ENCODE assay signal across 8 mouse cellular contexts in the genomic region with DNA sequence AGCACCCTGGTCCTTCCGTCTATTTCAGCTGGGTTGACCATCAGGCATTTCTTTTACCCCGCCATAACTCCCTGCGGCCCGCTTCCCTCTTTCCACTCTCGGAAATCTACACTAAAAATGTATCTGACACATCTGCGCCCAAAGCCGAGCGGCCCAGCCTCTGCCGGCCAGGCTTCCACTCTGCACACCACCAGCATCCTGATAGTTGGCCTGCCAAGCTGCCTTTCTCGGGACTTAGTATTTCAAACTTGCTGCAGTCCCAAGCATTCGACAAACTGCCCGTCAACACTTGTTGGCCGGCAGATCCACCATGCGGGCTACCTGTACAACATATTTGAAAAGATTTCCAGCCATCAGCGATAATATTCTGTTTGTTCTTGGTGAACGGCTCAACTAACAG. TPM values are rescaled to one million over a fixed set of nuclear protein-coding genes. Genes with fewer than 3 reads are reported as not detected.
A peak's percentile ranks its signal among the peaks of the same experiment; 100 is the strongest.
DNase-seq lines count a peak whose midpoint lies in the region; ATAC-seq and TF ChIP-seq lines count a peak whose summit lies in the region.

No protein-coding gene starts in this region.

- TF ChIP-seq RAD21 in MEL (IDR thresholded peaks at IDR 0.05; ENCODE audit: low read depth, low read length) = no peak

- peaks cover 6% of the 10 kb centered on the region; the same call in 1 of the 2 replicates for H3K36me3 ChIP-seq in heart, embryonic 16.5 days (ENCODE audit: control insufficient read depth, insufficient read depth)
- H3K36me3 ChIP-seq in MEL (ENCODE audit: control insufficient read depth in 1 of 2, insufficient read depth in 2 of 2, low read length in 2 of 2) = peaks cover 12 to 17% of the 10 kb centered on the region in 2 experiments
- H3K36me3 ChIP-seq in forebrain, embryonic 10.5 days (replicated peaks) = peaks cover 61% of the 10 kb centered on the region
- H3K36me3 ChIP-seq in limb, embryonic 13.5 days = peaks cover 47% of the 10 kb centered on the region
- peaks cover 35% of the 10 kb centered on the region; the same call in 1 of the 2 replicates for H3K36me3 ChIP-seq in neural tube, embryonic 13.5 days

- no peaks in the 10 kb centered on the region for H3K27me3 ChIP-seq in heart, embryonic 16.5 days (ENCODE audit: control insufficient read depth, insufficient read depth, low read length)
- no peaks in the 10 kb centered on the region for H3K27me3 ChIP-seq in MEL (ENCODE audit: control insufficient read depth in 1 of 2, insufficient read depth in 2 of 2, low read length in 2 of 2)
- H3K27me3 ChIP-seq in forebrain, embryonic 10.5 days (ENCODE audit: poor library complexity, severe bottlenecking) = no peaks in the 10 kb centered on the region
- no peaks in the 10 kb centered on the region for H3K27me3 ChIP-seq in limb, embryonic 13.5 days
- H3K27me3 ChIP-seq in neural tube, embryonic 13.5 days = no peaks in the 10 kb centered on the region

- WGBS in heart, embryonic 16.5 days = 0% methylated on average over 16 of the region's 16 CpGs
- WGBS in forebrain, embryonic 10.5 days = under 1% methylated on average over 16 of the region's 16 CpGs
- under 1% methylated on average over 16 of the region's 16 CpGs for WGBS in limb, embryonic 13.5 days
- WGBS in neural tube, embryonic 13.5 days = 0% methylated on average over 16 of the region's 16 CpGs

- DNase-seq in heart, postnatal 10 days = no peak
- peak; percentile 64 for DNase-seq in MEL (ENCODE audit: low read depth, low spot score)
- DNase-seq in forebrain, embryonic 10.5 days (ENCODE audit: extremely low spot score, low spot score) = no peak
- DNase-seq in layer of hippocampus, postnatal 25 days (ENCODE audit: extremely low spot score in 1 of 2, low spot score in 1 of 2) = no peak
- no peak for DNase-seq in c-Kit-positive CD71-positive TER-119-positive erythroid progenitor cells, embryonic 14.5 days (ENCODE audit: low spot score)

- peaks cover 28% of the 10 kb centered on the region for H3K4me1 ChIP-seq in heart, embryonic 16.5 days (ENCODE audit: control insufficient read depth, insufficient read depth, low read length)
- peaks cover 0 to 15% of the 10 kb centered on the region in 2 experiments; a peak in 2 of 4 replicates for H3K4me1 ChIP-seq in MEL (ENCODE audit: control insufficient read depth in 1 of 2, insufficient read depth in 2 of 2, low read length in 2 of 2)
- peaks cover 35% of the 10 kb centered on the region for H3K4me1 ChIP-seq in forebrain, embryonic 10.5 days
- H3K4me1 ChIP-seq in limb, embryonic 13.5 days = peaks cover 24% of the 10 kb centered on the region
- H3K4me1 ChIP-seq in neural tube, embryonic 13.5 days (replicated peaks) = peaks cover 38% of the 10 kb centered on the region

- H3K9me3 ChIP-seq in heart, embryonic 16.5 days (replicated peaks; ENCODE audit: control insufficient read depth, low read length) = no peaks in the 10 kb centered on the region
- no peaks in the 10 kb centered on the region for H3K9me3 ChIP-seq in MEL (replicated peaks; ENCODE audit: insufficient read depth, low read length)
- no peaks in the 10 kb centered on the region for H3K9me3 ChIP-seq in forebrain, embryonic 10.5 days
- no peaks in the 10 kb centered on the region for H3K9me3 ChIP-seq in limb, embryonic 13.5 days
- no peaks in the 10 kb centered on the region for H3K9me3 ChIP-seq in neural tube, embryonic 13.5 days

- intact Hi-C loops in heart, postnatal 10 days (cut with DNase I) = loop anchor here (1.0 kb wide), 1 partner anchor 30 kb away; the partner anchor contains the start of gene Ddx58

- H3K9ac ChIP-seq in heart, embryonic 16.5 days (ENCODE audit: low read length) = peak overlapping the region; percentile 90
- H3K9ac ChIP-seq in MEL (ENCODE audit: control insufficient read depth, low read depth, low read length, poor library complexity, severe bottlenecking) = peak overlapping the region; percentile 95
- H3K9ac ChIP-seq in limb, embryonic 13.5 days = peak overlapping the region; percentile 95
- peak overlapping the region; percentile 86 for H3K9ac ChIP-seq in neural tube, embryonic 13.5 days

- peak overlapping the region; percentile 99 for H3K27ac ChIP-seq in heart, embryonic 16.5 days (ENCODE audit: low read length)
- H3K27ac ChIP-seq in MEL (ENCODE audit: control insufficient read depth, low read depth, low read length) = peak overlapping the region; percentile 97
- peak overlapping the region; percentile 97 for H3K27ac ChIP-seq in forebrain, embryonic 10.5 days
- peak overlapping the region; percentile 98 for H3K27ac ChIP-seq in limb, embryonic 13.5 days
- H3K27ac ChIP-seq in neural tube, embryonic 13.5 days (replicated peaks) = peak overlapping the region; percentile 97

- 0 out of 4 replicates have a peak, but pooled peaks of 1 of the 2 experiments have one; percentile 3 for TF ChIP-seq EP300 in MEL (IDR thresholded peaks at IDR 0.05; ENCODE audit: low read depth in 1 of 2, low read length in 2 of 2)

- H3K4me3 ChIP-seq in heart, embryonic 16.5 days (ENCODE audit: low read length) = peak overlapping the region; percentile 81
- peak overlapping the region; percentile 53 to 83 for H3K4me3 ChIP-seq in MEL (ENCODE audit: control insufficient read depth in 1 of 2, insufficient read depth in 1 of 2, low read depth in 2 of 2, low read length in 2 of 2)
- H3K4me3 ChIP-seq in forebrain, embryonic 10.5 days = peak overlapping the region; percentile 76
- peak overlapping the region; percentile 89 for H3K4me3 ChIP-seq in limb, embryonic 13.5 days
- H3K4me3 ChIP-seq in neural tube, embryonic 13.5 days = peak overlapping the region; percentile 74

- ATAC-seq in heart, embryonic 16.5 days (replicated peaks; ENCODE audit: extremely low read depth, insufficient read depth, low FRiP score) = peak; percentile 7; the same call in 1 of the 2 replicates
- ATAC-seq in limb, embryonic 13.5 days (ENCODE audit: low FRiP score, low read depth) = peak; percentile 1
- ATAC-seq in neural tube, embryonic 13.5 days (ENCODE audit: low read depth) = peak; percentile 16

- TF ChIP-seq POLR2A in MEL (IDR thresholded peaks at IDR 0.05; ENCODE audit: control insufficient read depth in 1 of 2, insufficient read depth in 1 of 2, low read depth in 1 of 2, low read length in 2 of 2, poor library complexity in 1 of 2) = no peak

- TF ChIP-seq CTCF in MEL (IDR thresholded peaks at IDR 0.05 in 2 of 3, conservative IDR thresholded peaks at IDR 0.05 in 1 of 3; ENCODE audit: control insufficient read depth in 1 of 3, insufficient read depth in 1 of 3, low read depth in 2 of 3, low read length in 3 of 3, poor library complexity in 1 of 3, severe bottlenecking in 1 of 3) = no peak

- H3K4me2 ChIP-seq in heart, embryonic 16.5 days (ENCODE audit: low read depth, low read length) = peak overlapping the region; percentile 81
- peak overlapping the region; percentile 95 for H3K4me2 ChIP-seq in limb, embryonic 13.5 days (replicated peaks)
- H3K4me2 ChIP-seq in neural tube, embryonic 13.5 days = peak overlapping the region; percentile 96

- peaks cover 46% of the 10 kb centered on the region for H3K79me2 ChIP-seq in MEL (ENCODE audit: control insufficient read depth, insufficient read depth, low read length, poor library complexity)

RNA-seq across cellular contexts. Expression of gene Smim27, which starts 0.5 kb away (rescaled TPM):
- polyA plus RNA-seq in heart, embryonic 16.5 days (2015; fragmentation: Nextera tagmentation; extraction: Ambion mirVana) = 28.7 and 31.7 TPM in 2 replicates
- total RNA-seq in heart, postnatal 10 days (2021) = 10 to 100 TPM; 34.2 to 34.7 TPM
- 5.7 and 7.3 TPM in 2 replicates for total RNA-seq in MEL (2012; rRNA removed)
- polyA plus RNA-seq in MEL (2012; ENCODE audit: insufficient read depth in 1 of 2, insufficient read length in 2 of 2, low read depth in 1 of 2, low replicate concordance in 2 of 2, missing spikeins in 1 of 2) = 10 to 100 TPM in 1 of 2 experiments, not detected in 1; 12.1 TPM
- 26.4 and 26.7 TPM in 2 replicates for polyA plus RNA-seq in forebrain, embryonic 10.5 days (2016; fragmentation: Nextera tagmentation; extraction: Ambion mirVana)
- 30.8 and 33.6 TPM in 2 replicates for polyA plus RNA-seq in limb, embryonic 13.5 days (2015; fragmentation: Nextera tagmentation; extraction: Ambion mirVana)
- polyA plus RNA-seq in neural tube, embryonic 13.5 days (2015; fragmentation: Nextera tagmentation; extraction: Ambion mirVana) = 21.0 and 23.8 TPM in 2 replicates
- 10 to 100 TPM; 13.8 to 16.3 TPM for total RNA-seq in layer of hippocampus, postnatal 25 days (2021)

RNA-seq across cellular contexts. Expression of gene Topors, which starts 0.8 kb away (rescaled TPM):
- 27.0 and 27.9 TPM in 2 replicates for polyA plus RNA-seq in heart, embryonic 16.5 days (2015; fragmentation: Nextera tagmentation; extraction: Ambion mirVana)
- total RNA-seq in heart, postnatal 10 days (2021) = 10 to 100 TPM; 15.7 to 18.1 TPM
- total RNA-seq in MEL (2012; rRNA removed) = 36.2 and 38.3 TPM in 2 replicates
- polyA plus RNA-seq in MEL (2012; ENCODE audit: insufficient read depth in 1 of 2, insufficient read length in 2 of 2, low read depth in 1 of 2, low replicate concordance in 2 of 2, missing spikeins in 1 of 2) = 10 to 100 TPM; 32.0 to 62.7 TPM
- polyA plus RNA-seq in forebrain, embryonic 10.5 days (2016; fragmentation: Nextera tagmentation; extraction: Ambion mirVana) = 46.0 and 49.0 TPM in 2 replicates
- polyA plus RNA-seq in limb, embryonic 13.5 days (2015; fragmentation: Nextera tagmentation; extraction: Ambion mirVana) = 51.7 and 52.7 TPM in 2 replicates
- 33.3 and 38.4 TPM in 2 replicates for polyA plus RNA-seq in neural tube, embryonic 13.5 days (2015; fragmentation: Nextera tagmentation; extraction: Ambion mirVana)
- total RNA-seq in layer of hippocampus, postnatal 25 days (2021) = 10 to 100 TPM; 19.2 to 20.4 TPM

RNA-seq across cellular contexts. Expression of gene Ndufb6, which starts 10.4 kb away (rescaled TPM):
- 580 and 597 TPM in 2 replicates for polyA plus RNA-seq in heart, embryonic 16.5 days (2015; fragmentation: Nextera tagmentation; extraction: Ambion mirVana)
- 100 to 1,000 TPM; 450 to 461 TPM for total RNA-seq in heart, postnatal 10 days (2021)
- total RNA-seq in MEL (2012; rRNA removed) = 225 and 229 TPM in 2 replicates
- 100 to 1,000 TPM in 1 of 2 experiments, not detected in 1; 146 TPM for polyA plus RNA-seq in MEL (2012; ENCODE audit: insufficient read depth in 1 of 2, insufficient read length in 2 of 2, low read depth in 1 of 2, low replicate concordance in 2 of 2, missing spikeins in 1 of 2)
- polyA plus RNA-seq in forebrain, embryonic 10.5 days (2016; fragmentation: Nextera tagmentation; extraction: Ambion mirVana) = 307 and 312 TPM in 2 replicates
- polyA plus RNA-seq in limb, embryonic 13.5 days (2015; fragmentation: Nextera tagmentation; extraction: Ambion mirVana) = 292 and 303 TPM in 2 replicates
- 359 and 361 TPM in 2 replicates for polyA plus RNA-seq in neural tube, embryonic 13.5 days (2015; fragmentation: Nextera tagmentation; extraction: Ambion mirVana)
- total RNA-seq in layer of hippocampus, postnatal 25 days (2021) = 100 to 1,000 TPM; 166 to 192 TPM

RNA-seq across cellular contexts. Expression of gene Ddx58, which starts 29.2 kb away (rescaled TPM):
- 10.1 and 12.0 TPM in 2 replicates for polyA plus RNA-seq in heart, embryonic 16.5 days (2015; fragmentation: Nextera tagmentation; extraction: Ambion mirVana)
- 10 to 100 TPM in 1 of 2 experiments, 1 to 10 TPM in 1; 7.7 to 10.2 TPM for total RNA-seq in heart, postnatal 10 days (2021)
- total RNA-seq in MEL (2012; rRNA removed) = 0.26 and 0.58 TPM in 2 replicates
- 1 to 10 TPM in 1 of 2 experiments, not detected in 1; 1.0 TPM for polyA plus RNA-seq in MEL (2012; ENCODE audit: insufficient read depth in 1 of 2, insufficient read length in 2 of 2, low read depth in 1 of 2, low replicate concordance in 2 of 2, missing spikeins in 1 of 2)
- 2.5 and 3.0 TPM in 2 replicates for polyA plus RNA-seq in forebrain, embryonic 10.5 days (2016; fragmentation: Nextera tagmentation; extraction: Ambion mirVana)
- polyA plus RNA-seq in limb, embryonic 13.5 days (2015; fragmentation: Nextera tagmentation; extraction: Ambion mirVana) = 10.2 and 10.9 TPM in 2 replicates
- polyA plus RNA-seq in neural tube, embryonic 13.5 days (2015; fragmentation: Nextera tagmentation; extraction: Ambion mirVana) = 3.8 and 5.0 TPM in 2 replicates
- total RNA-seq in layer of hippocampus, postnatal 25 days (2021) = 1 to 10 TPM; 3.2 to 3.6 TPM
